Mouse (Mus musculus): ENCODE data around the gene Cyth2.

- TF ChIP-seq CTCF (IDR thresholded peaks at IDR 0.05; ENCODE audit: borderline replicate concordance, insufficient read depth, low read depth, low read length) (no peak), POLR2A (IDR thresholded peaks at IDR 0.05; ENCODE audit: borderline replicate concordance, insufficient read depth, low read length) (no peak)
Measured at GRCm38 (mm10) chr7:45814841-45815240, 460 bp upstream of the Cyth2 start.

Measured in cerebellum, adult 2 months (tissue).